Mouse (Mus musculus): ENCODE results near the gene Gale. TPM values are rescaled to one million over a fixed set of nuclear protein-coding genes. Genes with fewer than 3 reads are reported as not detected.
A peak's percentile ranks its signal among the peaks of the same experiment; 100 is the strongest.

Gale gene
- polyA plus RNA-seq, 1 experiment: 5.6 TPM

DNA sequence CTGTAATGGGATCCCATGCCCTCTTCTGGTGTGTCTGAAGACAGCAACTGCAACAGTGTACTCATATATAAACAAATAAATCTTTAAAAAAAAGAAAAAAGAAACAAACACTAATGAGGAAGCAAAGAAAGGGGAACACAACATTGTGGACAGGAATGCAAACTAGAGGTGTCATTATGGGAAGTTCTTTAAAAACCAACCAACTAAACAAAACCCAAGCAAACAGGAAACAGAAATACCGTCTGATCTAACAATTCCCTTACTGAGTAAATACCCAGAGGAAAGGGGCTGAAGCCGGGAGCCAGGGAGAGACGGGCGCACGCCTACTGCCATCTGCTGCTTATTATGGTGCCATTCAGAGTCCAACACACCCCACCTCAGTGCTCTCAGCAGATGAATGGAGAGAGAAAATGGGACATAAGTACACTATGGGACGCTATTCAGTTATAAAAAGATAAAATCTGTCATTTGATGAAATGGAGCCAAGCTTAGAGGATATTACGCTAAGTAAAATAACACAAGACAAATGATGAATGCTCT lies 18.1 kb downstream of the Gale start:
- Histone ChIP-seq H3K4me1 (ENCODE audit: control insufficient read depth, insufficient read depth, low read length) (peaks cover 26% of the 10 kb centered on the region), H3K27ac (ENCODE audit: insufficient read depth, low read depth, low read length) (peak overlapping the region; percentile 33), H3K4me3 (ENCODE audit: insufficient read depth, low read length) (no peak overlapping the region)
- TF ChIP-seq POLR2A (IDR thresholded peaks at IDR 0.05; ENCODE audit: borderline replicate concordance, low read depth, low read length): no peak
- TF ChIP-seq CTCF (IDR thresholded peaks at IDR 0.05; ENCODE audit: low read depth, low read length): no peak

DNA sequence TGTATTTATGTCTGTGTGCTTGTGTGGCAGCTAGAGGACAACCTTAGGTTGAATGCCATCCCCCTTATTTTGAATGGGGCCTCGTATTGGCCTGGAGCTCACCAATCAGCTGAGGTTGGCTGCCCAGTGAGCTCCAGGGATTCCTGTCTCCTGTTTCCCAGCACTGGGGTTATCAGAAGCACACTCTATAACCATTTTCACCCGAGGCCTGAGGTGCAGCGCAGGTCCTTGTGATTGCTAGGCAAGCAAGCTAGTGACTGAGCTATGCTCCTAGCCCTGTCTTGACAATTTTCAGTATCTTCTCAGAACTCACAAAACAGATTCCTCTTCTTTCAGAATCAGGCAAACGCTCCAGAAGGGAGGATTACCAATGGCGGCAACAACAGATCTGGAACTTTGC lies 21.0 kb downstream of the Gale start:
- TF ChIP-seq POLR2A (IDR thresholded peaks at IDR 0.05; ENCODE audit: borderline replicate concordance, low read depth, low read length) (no peak), CTCF (IDR thresholded peaks at IDR 0.05; ENCODE audit: low read depth, low read length) (no peak)
- H3K27ac ChIP-seq (ENCODE audit: insufficient read depth, low read depth, low read length): no peak overlapping the region
- no peak overlapping the region for H3K4me3 ChIP-seq (ENCODE audit: insufficient read depth, low read length)
- H3K4me1 ChIP-seq (ENCODE audit: control insufficient read depth, insufficient read depth, low read length): peaks cover 29% of the 10 kb centered on the region

DNA sequence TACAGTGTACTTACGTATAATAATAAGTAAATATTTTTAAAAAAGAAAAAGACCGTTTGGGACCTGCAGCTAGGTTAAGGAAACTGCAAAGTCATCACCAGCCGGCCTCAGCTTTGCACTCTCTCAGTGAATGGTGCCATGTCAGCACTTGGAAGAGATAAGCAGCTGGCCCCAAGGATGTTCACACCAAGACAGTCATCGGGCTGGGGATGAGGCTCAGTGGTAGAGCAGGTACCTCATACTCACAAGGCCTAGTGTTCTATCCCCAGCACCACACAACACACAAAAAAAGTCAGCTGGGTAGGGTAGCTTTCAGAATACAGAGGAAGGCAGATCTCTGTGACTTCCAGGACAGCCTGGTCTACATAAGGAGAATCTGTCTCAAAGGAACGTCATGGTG lies 21.7 kb downstream of the Gale start:
- Histone ChIP-seq H3K4me3 (ENCODE audit: insufficient read depth, low read length) (no peak overlapping the region), H3K4me1 (ENCODE audit: control insufficient read depth, insufficient read depth, low read length) (peaks cover 29% of the 10 kb centered on the region), H3K27ac (ENCODE audit: insufficient read depth, low read depth, low read length) (no peak overlapping the region)
- TF ChIP-seq POLR2A (IDR thresholded peaks at IDR 0.05; ENCODE audit: borderline replicate concordance, low read depth, low read length): no peak

DNA sequence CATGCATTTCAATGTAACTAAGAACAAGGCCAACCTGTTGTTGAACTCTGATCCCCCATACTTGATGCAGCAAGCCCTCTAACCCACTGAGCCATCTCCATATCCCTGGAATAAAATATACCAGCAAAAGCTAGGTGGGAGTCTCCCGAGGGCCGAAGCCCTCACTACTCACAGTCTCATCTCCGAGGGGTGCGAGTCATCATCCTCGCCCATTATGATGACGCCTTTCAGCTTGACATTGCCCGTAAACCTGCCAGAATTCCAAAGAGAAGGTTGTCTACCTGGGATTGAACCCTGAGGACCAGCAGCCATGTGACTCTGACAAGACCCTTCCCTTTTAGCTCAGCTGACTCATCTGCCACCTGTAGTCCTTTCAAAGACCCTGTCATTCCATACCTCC lies 22.2 kb downstream of the Gale start:
- H3K4me3 ChIP-seq (ENCODE audit: insufficient read depth, low read length): peak overlapping the region; percentile 85; the same call in 1 of the 2 replicates
- peaks cover 29% of the 10 kb centered on the region for H3K4me1 ChIP-seq (ENCODE audit: control insufficient read depth, insufficient read depth, low read length)
- TF ChIP-seq POLR2A (IDR thresholded peaks at IDR 0.05; ENCODE audit: borderline replicate concordance, low read depth, low read length) (no peak), CTCF (IDR thresholded peaks at IDR 0.05; ENCODE audit: low read depth, low read length) (no peak)
- H3K27ac ChIP-seq (ENCODE audit: insufficient read depth, low read depth, low read length): no peak overlapping the region

DNA sequence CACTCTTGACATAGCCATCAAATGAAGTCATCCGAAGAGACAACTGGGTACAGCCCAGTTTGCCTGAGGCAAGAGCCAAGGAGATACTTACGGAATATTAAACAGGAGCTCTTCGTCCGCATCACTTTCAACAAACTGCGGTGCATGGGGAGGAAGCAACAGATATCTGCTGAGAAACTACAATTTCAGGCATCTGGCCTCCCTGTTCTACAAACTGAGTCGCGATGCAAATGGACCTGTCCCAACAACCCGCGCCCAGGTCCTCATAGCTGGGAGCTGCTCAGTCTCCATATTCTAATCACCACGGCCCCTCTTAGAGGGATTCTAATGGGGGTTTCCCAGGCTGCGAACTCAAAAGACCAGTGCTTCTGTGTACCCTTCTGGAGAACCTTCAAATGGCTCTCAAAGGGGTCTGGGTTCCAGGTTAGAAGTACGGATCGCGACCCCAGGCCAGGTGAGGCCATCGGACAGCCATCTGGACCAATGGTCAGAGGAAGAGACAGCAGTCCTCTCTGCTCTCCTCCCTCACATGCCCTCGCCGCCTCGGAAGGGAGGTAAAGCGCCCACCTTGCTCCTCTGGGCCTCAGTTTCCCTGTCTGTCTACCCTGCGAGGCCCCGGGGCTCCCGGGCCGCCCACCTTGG lies 22.9 kb downstream of the Gale start:
- Histone ChIP-seq H3K4me3 (ENCODE audit: insufficient read depth, low read length) (peak overlapping the region; percentile 85), H3K27ac (ENCODE audit: insufficient read depth, low read depth, low read length) (no peak overlapping the region), H3K4me1 (ENCODE audit: control insufficient read depth, insufficient read depth, low read length) (peaks cover 27% of the 10 kb centered on the region)
- no peak for TF ChIP-seq CTCF (IDR thresholded peaks at IDR 0.05; ENCODE audit: low read depth, low read length)
- no peak for TF ChIP-seq POLR2A (IDR thresholded peaks at IDR 0.05; ENCODE audit: borderline replicate concordance, low read depth, low read length)

DNA sequence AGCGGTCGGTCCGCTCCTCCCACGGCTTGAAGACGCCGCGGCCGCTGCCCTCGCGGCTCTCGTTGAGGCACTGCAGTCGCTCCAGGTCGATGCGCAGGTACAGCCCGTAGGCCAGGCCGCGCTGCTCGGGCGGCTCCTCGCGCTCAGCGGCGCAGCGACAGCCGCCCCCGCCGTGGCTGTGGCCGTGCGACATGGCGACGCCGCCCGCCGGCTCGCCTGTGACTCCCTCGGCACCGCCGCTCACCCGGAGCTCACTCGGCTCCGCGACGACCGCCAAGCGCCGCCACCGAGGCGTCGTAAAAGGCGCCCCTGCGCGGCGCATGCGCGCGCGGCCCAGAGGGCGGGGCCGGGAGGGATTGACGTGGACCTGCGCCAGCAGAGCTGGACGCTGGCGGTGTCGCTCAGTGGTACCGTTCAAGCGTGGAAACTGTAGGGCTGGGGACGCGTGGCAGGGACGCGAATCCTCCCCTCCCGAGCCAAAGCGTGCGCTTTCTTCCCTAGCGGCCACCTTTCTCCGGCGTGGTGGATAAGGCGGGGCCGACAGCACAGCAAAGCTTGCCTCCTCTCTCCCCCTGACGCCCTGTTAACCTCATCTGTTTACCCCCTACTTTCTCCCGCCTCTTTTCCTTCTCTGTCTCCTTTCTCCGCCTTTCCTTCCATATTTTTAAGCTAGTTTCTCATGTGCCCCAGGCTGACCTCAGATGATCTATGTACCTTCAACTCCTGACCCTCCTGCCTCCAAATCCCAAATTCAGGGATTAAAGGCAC lies 23.6 kb downstream of the Gale start, which contains the start of gene Pithd1:
Gene Pithd1, minus strand, starts transcription at position 322 of the 768 bp plus-strand sequence.
- TF ChIP-seq POLR2A (IDR thresholded peaks at IDR 0.05; ENCODE audit: borderline replicate concordance, low read depth, low read length) (no peak), CTCF (IDR thresholded peaks at IDR 0.05; ENCODE audit: low read depth, low read length) (no peak)
- Histone ChIP-seq H3K27ac (ENCODE audit: insufficient read depth, low read depth, low read length) (peak within 1 kb of the TSS; percentile 54), H3K4me3 (ENCODE audit: insufficient read depth, low read length) (peak within 1 kb of the TSS; percentile 85), H3K4me1 (ENCODE audit: control insufficient read depth, insufficient read depth, low read length) (peaks cover 21% of the 10 kb centered on the region)

DNA sequence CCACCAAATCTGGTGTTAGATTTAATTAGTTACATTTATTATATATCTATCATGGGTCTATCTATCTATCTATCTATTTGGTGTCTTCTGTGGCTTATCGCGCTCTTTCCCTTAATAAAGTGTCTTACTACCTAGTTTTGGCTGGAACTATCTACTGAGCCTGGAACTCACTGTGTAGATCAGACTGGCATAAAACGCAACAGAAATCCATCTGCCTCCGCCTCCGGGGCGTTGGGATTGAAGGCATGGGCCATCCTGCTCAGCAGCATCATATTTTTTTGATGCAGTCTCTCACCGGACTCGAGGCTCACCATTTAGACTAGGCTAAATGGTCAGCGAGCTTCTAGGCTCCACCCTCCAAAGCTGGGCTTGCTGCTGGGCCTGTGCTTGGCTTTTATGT lies 24.2 kb downstream of the Gale start:
- Histone ChIP-seq H3K4me1 (ENCODE audit: control insufficient read depth, insufficient read depth, low read length) (peaks cover 15% of the 10 kb centered on the region), H3K27ac (ENCODE audit: insufficient read depth, low read depth, low read length) (0 out of 2 replicates have a peak overlapping the region, but pooled peaks have one; percentile 54), H3K4me3 (ENCODE audit: insufficient read depth, low read length) (peak overlapping the region; percentile 85; the same call in 1 of the 2 replicates)

DNA sequence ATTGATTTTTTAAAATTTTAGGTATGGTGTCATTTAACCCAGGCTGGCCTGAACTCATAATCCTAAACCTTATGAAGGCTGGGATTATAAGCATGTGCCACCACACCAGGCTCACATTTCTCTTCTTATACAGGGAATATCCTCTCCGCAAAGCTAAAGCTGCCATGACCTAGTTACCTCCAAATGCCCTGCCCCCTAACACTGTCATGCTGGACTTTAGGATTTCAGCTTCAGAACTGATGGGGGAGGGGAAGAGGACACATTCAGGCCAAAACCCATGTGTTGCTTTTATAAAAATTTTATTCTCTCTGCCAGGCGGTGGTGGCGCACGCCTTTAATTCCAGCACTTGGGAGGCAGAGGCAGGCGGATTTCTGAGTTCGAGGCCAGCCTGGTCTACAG lies 30.4 kb downstream of the Gale start:
- no peak for TF ChIP-seq POLR2A (IDR thresholded peaks at IDR 0.05; ENCODE audit: borderline replicate concordance, low read depth, low read length)
- no peak for TF ChIP-seq CTCF (IDR thresholded peaks at IDR 0.05; ENCODE audit: low read depth, low read length)
- Histone ChIP-seq H3K27ac (ENCODE audit: insufficient read depth, low read depth, low read length) (no peak overlapping the region), H3K4me3 (ENCODE audit: insufficient read depth, low read length) (no peak overlapping the region), H3K4me1 (ENCODE audit: control insufficient read depth, insufficient read depth, low read length) (no peaks in the 10 kb centered on the region)

More for the DNA sequence above, 24.2 kb downstream of the Gale start:
- TF ChIP-seq POLR2A (IDR thresholded peaks at IDR 0.05; ENCODE audit: borderline replicate concordance, low read depth, low read length) (no peak), CTCF (IDR thresholded peaks at IDR 0.05; ENCODE audit: low read depth, low read length) (no peak)

DNA sequence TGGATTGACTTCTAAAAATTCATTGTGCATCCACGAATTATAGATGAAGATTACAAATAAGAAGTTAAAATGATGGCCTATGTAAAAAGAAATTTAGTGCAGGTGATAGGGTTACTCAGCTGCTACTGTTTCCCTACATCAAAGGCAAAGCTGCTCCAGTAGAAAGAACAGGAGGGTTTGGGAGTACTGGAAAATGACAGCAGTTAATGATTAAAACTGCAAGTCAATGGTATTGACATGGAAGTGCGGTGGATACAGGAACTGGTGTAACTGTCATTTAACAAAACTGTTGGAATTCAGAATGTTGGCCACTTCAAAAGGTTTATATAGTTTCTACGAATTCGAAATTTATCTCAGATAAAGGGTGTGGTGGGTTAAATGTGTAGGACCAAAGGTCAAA lies 31.6 kb downstream of the Gale start:
- TF ChIP-seq CTCF (IDR thresholded peaks at IDR 0.05; ENCODE audit: low read depth, low read length) (no peak), POLR2A (IDR thresholded peaks at IDR 0.05; ENCODE audit: borderline replicate concordance, low read depth, low read length) (no peak)
- H3K27ac ChIP-seq (ENCODE audit: insufficient read depth, low read depth, low read length): no peak overlapping the region

More for the DNA sequence above, 31.6 kb downstream of the Gale start:
- Histone ChIP-seq H3K4me1 (ENCODE audit: control insufficient read depth, insufficient read depth, low read length) (no peaks in the 10 kb centered on the region), H3K4me3 (ENCODE audit: insufficient read depth, low read length) (no peak overlapping the region)

Data from bone marrow macrophage, adult 2 months (primary cell).